Mouse (Mus musculus) hindbrain, postnatal 0 days (tissue): ENCODE results near the gene Phactr2. TPM values are rescaled to one million over a fixed set of nuclear protein-coding genes. Genes with fewer than 3 reads are reported as not detected.

Source experiments
- ATAC-seq: fragments of 200-750 bp; cut with Nextera tagmentation; 2 replicates; pipeline ENCODE4 v1.8.0; 2017; ENCODE audit warnings: mild to moderate bottlenecking, moderate TSS enrichment, moderate library complexity
- DNase-seq: peaks from one replicate; pipeline ENCODE4 v3.0.0-alpha.2; 2015; ENCODE audit warnings: low spot score
- H3K27ac ChIP-seq: fragments of 300-500 bp; sonication (generic); 2 replicates; pipeline ENCODE4 v1.5.1; 2014; ENCODE audit warnings: mild to moderate bottlenecking
- H3K27me3 ChIP-seq: fragments of 300-500 bp; sonication (generic); 2 replicates; pipeline ENCODE4 v1.6.1; 2014; ENCODE audit warnings: low read length, mixed read lengths; ENCODE audit not compliant: insufficient read depth
- H3K36me3 ChIP-seq: fragments of 300-500 bp; sonication (generic); 2 replicates; pipeline ENCODE4 v1.6.1; 2014; ENCODE audit warnings: low read length, mixed read lengths; ENCODE audit not compliant: insufficient read depth
- H3K4me1 ChIP-seq: fragments of 300-500 bp; sonication (generic); 2 replicates; pipeline ENCODE4 v1.6.1; 2014; ENCODE audit warnings: antibody characterized with exemption, low read length, mixed read lengths; ENCODE audit not compliant: insufficient read depth
- H3K4me2 ChIP-seq: fragments of 300-500 bp; sonication (generic); 2 replicates; pipeline ENCODE4 v1.6.1; 2014; ENCODE audit warnings: low read depth, mild to moderate bottlenecking, low read length, moderate library complexity, mixed read lengths
- H3K4me3 ChIP-seq: fragments of 300-500 bp; sonication (generic); 2 replicates; pipeline ENCODE4 v1.5.1; 2014; ENCODE audit warnings: low read length
- H3K9ac ChIP-seq: fragments of 300-500 bp; sonication (generic); replicated peaks from 2 replicates; pipeline ENCODE4 v1.6.1; 2014; ENCODE audit warnings: mild to moderate bottlenecking, low read length, moderate library complexity, mixed read lengths
- H3K9me3 ChIP-seq: fragments of 300-500 bp; sonication (generic); 2 replicates; pipeline ENCODE4 v1.6.1; 2016; ENCODE audit warnings: low read length, mixed read lengths
- CTCF ChIP-seq: IDR thresholded peaks from 2 replicates; pipeline ENCODE4 v1.5.1; 2016; ENCODE audit warnings: antibody characterized with exemption, control low read depth, low read depth
- WGBS: fragments of 180-500 bp; shearing (Covaris S2); extraction: QIAGEN DNeasy Blood & Tissue Kit; methylation state at CpG from one replicate; pipeline ENCODE4 v1.1.7; 2014; 5-methylcytosine and 5-hydroxymethylcytosine counted together
- polyA plus RNA-seq: library from polyadenylated mRNA; unstranded; fragments of >200 nt; fragmentation: Nextera tagmentation; extraction: Ambion mirVana; gene quantifications from 2 replicates; pipeline ENCODE4 v1.2.1, GENCODE M21; 2015
- total RNA-seq: library from RNA; depleted of rRNA; stranded (reverse); fragments of >200 nt; gene quantifications from 2 replicates; pipeline ENCODE4 v1.2.3, GENCODE M21; 2014

Gene Phactr2
- total and polyA plus RNA-seq, 2 experiments from 2014 or later, result 10.2 to 11.8 TPM

DNA sequence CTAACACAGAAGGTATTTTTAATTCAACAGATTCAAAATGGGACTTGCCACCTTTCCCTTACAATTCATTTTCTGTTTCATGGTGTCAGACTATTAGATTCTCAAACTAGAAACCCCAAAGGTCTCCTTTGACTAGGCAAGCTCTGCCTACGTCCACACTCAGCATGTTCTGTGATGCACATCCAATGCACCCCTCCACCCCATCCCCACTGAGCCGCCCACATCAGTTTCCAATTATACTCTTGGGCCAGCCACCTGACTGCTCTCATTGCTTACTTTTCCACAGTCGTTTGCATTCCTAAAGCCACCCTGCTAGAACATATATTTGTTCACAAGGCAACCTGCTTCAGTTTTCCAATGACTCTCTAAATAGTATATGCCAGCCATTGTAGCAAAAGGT, 89.3 kb downstream of the Phactr2 start:
- H3K9ac ChIP-seq, result no peak overlapping the region
- no peaks in the 10 kb centered on the region for H3K9me3 ChIP-seq
- no peaks in the 10 kb centered on the region for H3K36me3 ChIP-seq
- H3K27me3 ChIP-seq, result no peaks in the 10 kb centered on the region
- 72% methylated on average over 3 of the region's 3 CpGs for WGBS
- no peak overlapping the region for H3K4me2 ChIP-seq
- DNase-seq, result no peak
- 0 out of 2 replicates have a peak, but pooled peaks cover 7% of the 10 kb centered on the region for H3K4me1 ChIP-seq
- ATAC-seq, result no peak
- no peak overlapping the region for H3K4me3 ChIP-seq
- no peak overlapping the region for H3K27ac ChIP-seq
- no peak for TF ChIP-seq CTCF

DNA sequence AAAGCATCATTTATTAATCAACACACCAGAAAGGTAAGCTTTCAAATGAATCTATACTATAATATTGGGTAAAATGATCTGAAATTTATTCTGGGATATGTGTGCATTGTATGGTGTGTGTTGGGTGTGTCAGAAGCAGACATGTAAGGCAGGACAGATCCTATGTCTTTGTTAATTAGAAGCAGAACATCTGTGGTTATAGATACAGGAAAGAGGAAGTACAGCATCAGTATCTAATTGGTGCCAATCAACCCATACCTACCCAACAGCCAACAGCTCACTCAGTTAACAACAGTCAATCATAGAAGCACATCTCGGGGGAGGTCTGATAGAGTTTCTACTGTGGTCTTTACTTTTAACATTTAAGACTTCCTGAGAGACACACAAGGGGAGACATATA, 96.3 kb downstream of the Phactr2 start:
- no peak for TF ChIP-seq CTCF
- no peak for ATAC-seq
- no peak for DNase-seq
- Histone ChIP-seq H3K27me3 (no peaks in the 10 kb centered on the region), H3K9ac (no peak overlapping the region), H3K9me3 (no peaks in the 10 kb centered on the region), H3K4me1 (0 out of 2 replicates have a peak, but pooled peaks cover 3% of the 10 kb centered on the region), H3K4me2 (no peak overlapping the region), H3K4me3 (no peak overlapping the region), H3K27ac (no peak overlapping the region), H3K36me3 (no peaks in the 10 kb centered on the region)
- WGBS, result 100% methylated on average over 1 of the region's 1 CpGs

DNA sequence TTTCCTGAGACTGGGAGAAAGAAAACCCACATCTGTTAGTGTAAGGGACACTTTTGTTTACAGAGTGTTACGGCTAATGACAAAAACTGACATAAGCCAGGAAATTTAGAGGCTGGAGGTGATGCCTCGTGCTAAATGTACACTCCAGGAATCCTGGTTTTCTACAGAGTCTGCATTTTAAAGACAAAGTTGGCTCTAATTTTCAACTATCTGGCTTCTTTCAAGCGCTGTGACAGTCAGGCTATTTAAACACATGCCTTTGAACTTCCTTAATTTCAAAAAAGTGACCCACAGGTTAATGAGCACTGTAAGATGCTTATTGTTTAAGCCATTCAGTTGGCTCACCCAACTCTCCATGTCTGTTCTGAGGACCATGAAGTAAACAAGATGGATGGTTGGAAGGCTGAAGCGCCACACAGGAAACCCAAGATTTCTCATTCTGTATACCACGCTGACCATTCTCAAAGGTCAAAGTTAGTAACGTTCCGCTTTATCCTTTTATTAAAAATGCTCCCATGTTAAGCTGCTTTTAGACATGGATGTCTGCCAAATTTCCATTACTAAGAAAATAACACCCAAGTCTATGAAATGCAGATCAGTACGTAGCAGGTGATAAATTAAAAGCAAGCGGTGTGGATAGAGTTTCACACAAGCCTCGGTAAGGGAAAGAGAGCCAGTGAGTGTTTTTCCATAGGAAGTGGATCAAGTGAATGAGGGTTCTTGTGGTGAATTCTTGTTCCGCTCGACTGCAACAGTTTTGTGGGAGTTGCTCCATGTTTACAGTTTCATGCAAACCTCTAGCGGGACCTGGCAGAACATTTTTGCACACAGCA, 97.6 kb downstream of the Phactr2 start:
- WGBS, result 57% methylated on average over 13 of the region's 13 CpGs
- no peak for TF ChIP-seq CTCF
- H3K4me1 ChIP-seq, result 0 out of 2 replicates have a peak, but pooled peaks cover 3% of the 10 kb centered on the region
- H3K9me3 ChIP-seq, result no peaks in the 10 kb centered on the region
- no peaks in the 10 kb centered on the region for H3K27me3 ChIP-seq
- no peak overlapping the region for H3K4me3 ChIP-seq
- no peak for DNase-seq
- no peaks in the 10 kb centered on the region for H3K36me3 ChIP-seq
- no peak overlapping the region for H3K9ac ChIP-seq
- no peak for ATAC-seq
- no peak overlapping the region for H3K4me2 ChIP-seq
- H3K27ac ChIP-seq, result no peak overlapping the region

DNA sequence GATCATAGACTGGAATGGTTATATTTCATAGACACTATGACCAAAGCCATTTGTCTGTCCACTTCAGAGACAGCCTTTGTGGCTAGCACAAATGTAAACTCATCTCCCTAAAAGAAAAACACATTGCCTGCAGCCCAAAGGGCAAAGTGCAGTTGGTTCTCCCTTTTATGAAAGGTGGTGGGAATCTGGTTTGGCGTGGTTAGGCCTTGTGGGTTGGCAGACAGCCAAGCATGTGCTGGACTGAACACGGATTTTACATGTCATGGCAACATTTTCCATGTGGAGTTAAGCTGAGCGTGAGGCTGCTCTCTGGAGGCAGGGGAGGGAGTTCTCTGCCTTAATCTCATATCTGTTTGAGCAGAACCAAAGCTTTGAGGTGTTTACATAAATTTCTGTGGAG, 98.4 kb downstream of the Phactr2 start:
- no peak for ATAC-seq
- no peak overlapping the region for H3K27ac ChIP-seq
- H3K27me3 ChIP-seq, result no peaks in the 10 kb centered on the region
- DNase-seq, result peak; percentile 37
- no peaks in the 10 kb centered on the region for H3K9me3 ChIP-seq
- 38% methylated on average over 3 of the region's 3 CpGs for WGBS
- no peak for TF ChIP-seq CTCF
- no peaks in the 10 kb centered on the region for H3K36me3 ChIP-seq
- 0 out of 2 replicates have a peak, but pooled peaks cover 3% of the 10 kb centered on the region for H3K4me1 ChIP-seq
- H3K9ac ChIP-seq, result no peak overlapping the region
- H3K4me2 ChIP-seq, result no peak overlapping the region
- no peak overlapping the region for H3K4me3 ChIP-seq

DNA sequence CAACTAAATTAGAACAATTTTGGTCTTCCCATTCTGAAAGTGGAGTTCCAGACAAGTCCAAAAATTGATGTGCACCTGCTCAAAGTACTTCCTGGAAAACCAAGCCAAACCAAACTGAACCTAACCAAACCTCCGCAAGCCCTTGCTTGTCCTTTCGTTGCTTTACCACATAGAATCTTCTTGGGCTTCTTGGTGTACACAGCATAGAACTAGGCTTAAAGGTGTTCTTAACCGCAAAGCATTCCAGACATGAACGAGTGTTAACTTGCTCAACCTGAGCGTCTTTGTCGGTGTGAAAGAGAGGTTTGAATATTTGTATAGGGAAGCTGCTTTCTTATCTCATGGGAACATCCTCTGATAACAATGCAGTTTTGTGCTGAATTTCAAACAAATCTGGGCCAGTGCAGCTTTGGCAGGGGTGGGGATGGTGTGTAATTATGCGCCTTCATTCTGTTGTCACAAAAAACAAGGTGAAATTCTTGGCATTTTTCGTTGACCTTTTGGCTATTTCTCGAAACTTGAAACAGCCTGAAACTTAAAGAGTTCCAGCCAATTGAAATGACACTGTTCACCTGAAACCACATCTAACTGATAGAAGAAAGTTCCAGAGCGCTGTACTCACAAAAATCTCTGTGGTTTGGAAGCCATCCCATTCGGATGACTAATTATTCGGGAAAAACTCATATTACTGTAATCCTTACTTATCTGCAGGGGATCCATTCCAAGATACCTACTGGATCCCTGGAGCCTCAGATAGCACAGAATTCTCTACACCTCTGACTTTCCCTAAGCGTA, 104.4 kb downstream of the Phactr2 start:
- no peak for TF ChIP-seq CTCF
- Histone ChIP-seq H3K9me3 (no peaks in the 10 kb centered on the region), H3K4me3 (no peak overlapping the region), H3K9ac (no peak overlapping the region), H3K36me3 (no peaks in the 10 kb centered on the region), H3K4me2 (no peak overlapping the region), H3K4me1 (no peaks in the 10 kb centered on the region), H3K27ac (no peak overlapping the region), H3K27me3 (no peaks in the 10 kb centered on the region)
- 84% methylated on average over 13 of the region's 13 CpGs for WGBS
- ATAC-seq (no peak), DNase-seq (no peak)

DNA sequence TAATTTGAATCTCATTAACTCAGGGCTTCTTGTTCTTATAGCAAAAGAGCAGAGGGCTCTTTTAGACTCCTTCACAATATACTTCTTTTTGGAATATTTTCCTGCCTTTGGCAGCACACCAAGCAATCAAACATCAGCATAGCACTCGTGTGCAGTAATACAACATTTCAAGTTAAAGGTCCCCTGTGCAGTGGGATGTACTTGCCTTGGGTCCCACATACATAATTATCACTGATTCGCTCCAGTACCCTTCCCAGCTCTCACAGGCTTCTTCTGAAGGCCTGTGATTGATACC, 110.0 kb downstream of the Phactr2 start:
- WGBS, result 54% methylated on average over 2 of the region's 2 CpGs
- Histone ChIP-seq H3K9ac (no peak overlapping the region), H3K4me1 (0 out of 2 replicates have a peak, but pooled peaks cover 6% of the 10 kb centered on the region), H3K27ac (no peak overlapping the region), H3K27me3 (no peaks in the 10 kb centered on the region), H3K4me2 (no peak overlapping the region), H3K4me3 (no peak overlapping the region), H3K9me3 (no peaks in the 10 kb centered on the region), H3K36me3 (no peaks in the 10 kb centered on the region)
- TF ChIP-seq CTCF, result no peak
- no peak for ATAC-seq
- DNase-seq, result no peak
